Mouse (Mus musculus) c-Kit-negative CD71-positive TER-119-positive erythroid progenitor cells, embryonic 14.5 days (primary cell): ENCODE results near the gene Brpf3.
"Not testable (repeated sequence)": the region's sequence is repeated elsewhere in the genome, so short reads cannot be mapped to it uniquely, and the experiment has no call there.

ENCODE experiments used
- DNase-seq: peaks from one replicate; pipeline ENCODE4 v3.0.0-alpha.2; 2013; ENCODE audit warnings: low read depth, low spot score

Brpf3 gene

GRCm38 (mm10) chr17:28799291-28800160, 1.4 kb upstream of the Brpf3 start:
- DNase-seq = no peak

GRCm38 (mm10) chr17:28800281-28800670, 614 bp upstream of the Brpf3 start:
- DNase-seq = no peak

GRCm38 (mm10) chr17:28801474-28802005, 650 bp downstream of the Brpf3 start:
- DNase-seq = peak; percentile 99

- DNase-seq = no peak
These were observed 1.2 kb downstream of the Brpf3 start for GRCm38 (mm10) chr17:28802006-28802481.

- no peak for DNase-seq
These were observed 2.4 kb downstream of the Brpf3 start for GRCm38 (mm10) chr17:28803316-28803715.

- no peak for DNase-seq
These were observed 4.1 kb downstream of the Brpf3 start for GRCm38 (mm10) chr17:28804973-28805372.

- DNase-seq = no peak
These were observed 5.9 kb downstream of the Brpf3 start for GRCm38 (mm10) chr17:28806770-28807169.

- no peak for DNase-seq
These were observed 7.8 kb downstream of the Brpf3 start for GRCm38 (mm10) chr17:28808714-28809113.

- DNase-seq = no peak
These were observed 8.4 kb downstream of the Brpf3 start for GRCm38 (mm10) chr17:28809175-28809831.

- DNase-seq = no peak
These were observed 11.5 kb downstream of the Brpf3 start for GRCm38 (mm10) chr17:28812345-28812744.

GRCm38 (mm10) chr17:28814529-28815097, 13.7 kb downstream of the Brpf3 start:
- no peak for DNase-seq

- no peak for DNase-seq
These were observed 14.6 kb downstream of the Brpf3 start for GRCm38 (mm10) chr17:28815384-28816004.

- DNase-seq = not testable (repeated sequence)
These were observed 15.4 kb downstream of the Brpf3 start for GRCm38 (mm10) chr17:28816326-28816725.

GRCm38 (mm10) chr17:28816875-28817811, 16.3 kb downstream of the Brpf3 start:
- DNase-seq = no peak

GRCm38 (mm10) chr17:28820189-28820588, 19.3 kb downstream of the Brpf3 start:
- DNase-seq = no peak

GRCm38 (mm10) chr17:28823004-28823745, 22.3 kb downstream of the Brpf3 start:
- DNase-seq = peak; percentile 91

- no peak for DNase-seq
These were observed 22.9 kb downstream of the Brpf3 start for GRCm38 (mm10) chr17:28823749-28824148.

GRCm38 (mm10) chr17:28824896-28825295, 24.0 kb downstream of the Brpf3 start:
- no peak for DNase-seq

GRCm38 (mm10) chr17:28825359-28826041, 24.6 kb downstream of the Brpf3 start:
- no peak for DNase-seq
